Mouse (Mus musculus): ENCODE results near the gene Zscan25. TPM values are rescaled to one million over a fixed set of nuclear protein-coding genes. Genes with fewer than 3 reads are reported as not detected.

Gene Zscan25
- total RNA-seq (2023), result 11.5 and 18.5 TPM in 2 replicates

GRCm38 (mm10) chr5:145280371-145281143, at the start of gene Zscan25:
Zscan25 (plus strand) TSS chr5:145280500.

GRCm38 (mm10) chr5:145231367-145231871, 48.9 kb upstream of the Zscan25 start, which contains the start of gene Zfp655:
Zfp655 (plus strand) TSS chr5:145231715.

Other genes with a start within 250 kb of the Zscan25 start
- gene Gm4871, start 247.7 kb upstream of the Zscan25 start, total RNA-seq (2023), result not detected in 2 replicates
- gene 1700018F24Rik, start 237.5 kb upstream of the Zscan25 start, total RNA-seq (2023), result not detected in 2 replicates
- gene Arpc1a, start 196.7 kb upstream of the Zscan25 start, total RNA-seq (2023), result 118 and 140 TPM in 2 replicates
- gene Kpna7, start 196.5 kb upstream of the Zscan25 start, total RNA-seq (2023), result not detected in 2 replicates
- gene Arpc1b, start 166.3 kb upstream of the Zscan25 start, total RNA-seq (2023), result 1,109 and 1,298 TPM in 2 replicates
- 33.7 and 36.2 TPM in 2 replicates for gene Pdap1, start 140.3 kb upstream of the Zscan25 start, total RNA-seq (2023)
- 155 and 177 TPM in 2 replicates for gene Bud31, start 140.1 kb upstream of the Zscan25 start, total RNA-seq (2023)
- gene Ptcd1, start 113.4 kb upstream of the Zscan25 start, total RNA-seq (2023), result 16.7 and 18.1 TPM in 2 replicates
- 22.0 and 25.1 TPM in 2 replicates for gene Cpsf4, start 113.3 kb upstream of the Zscan25 start, total RNA-seq (2023)
- gene Atp5j2, start 88.4 kb upstream of the Zscan25 start, total RNA-seq (2023), result 73.5 and 101 TPM in 2 replicates
- gene Zkscan14, start 78.6 kb upstream of the Zscan25 start, total RNA-seq (2023), result 16.4 and 18.6 TPM in 2 replicates
- 2.8 and 3.3 TPM in 2 replicates for gene Zkscan5, start 75.9 kb upstream of the Zscan25 start, total RNA-seq (2023)
- gene Zfp655, start 48.8 kb upstream of the Zscan25 start, total RNA-seq (2023), result 74.0 and 104 TPM in 2 replicates
- gene Cyp3a57, start 64.8 kb downstream of the Zscan25 start, total RNA-seq (2023), result not detected in 2 replicates
- not detected in 2 replicates for gene Cyp3a16, start 189.2 kb downstream of the Zscan25 start, total RNA-seq (2023)